Mouse (Mus musculus) cerebellum, adult 2 months (tissue): ENCODE data around the gene Tent4b. TPM values are rescaled to one million over a fixed set of nuclear protein-coding genes. Genes with fewer than 3 reads are reported as not detected.

Experiments
- DNase-seq, 2 experiments: peaks; one replicate each; pipeline ENCODE4 v3.0.0; 2021
- H3K27ac ChIP-seq: fragments of 200-500 bp; 2 replicates; pipeline ENCODE4 v1.5.1; 2012; ENCODE audit warnings: low read length, control low read depth, inconsistent platforms; ENCODE audit not compliant: insufficient read depth
- H3K27me3 ChIP-seq: fragments of 200-500 bp; 2 replicates; pipeline ENCODE4 v1.6.1; 2012; ENCODE audit warnings: inconsistent platforms, mild to moderate bottlenecking, low read length, moderate library complexity; ENCODE audit not compliant: control insufficient read depth, insufficient read depth
- H3K4me1 ChIP-seq: fragments of 200-500 bp; 2 replicates; pipeline ENCODE4 v1.6.1; 2011; ENCODE audit warnings: low read length; ENCODE audit not compliant: control insufficient read depth, insufficient read depth
- H3K4me3 ChIP-seq: fragments of 200-500 bp; replicated peaks from 2 replicates; pipeline ENCODE3; 2011; ENCODE audit warnings: mild to moderate bottlenecking, low read depth, low read length, control low read depth; ENCODE audit not compliant: insufficient read depth
- CTCF ChIP-seq: fragments of 200-500 bp; IDR thresholded peaks from 2 replicates; pipeline ENCODE4 v1.5.1; 2011; ENCODE audit warnings: low read depth, mild to moderate bottlenecking, control low read depth, low read length, moderate library complexity, borderline replicate concordance; ENCODE audit not compliant: insufficient read depth
- POLR2A ChIP-seq: fragments of 200-500 bp; IDR thresholded peaks from 2 replicates; pipeline ENCODE4 v1.6.1; 2011; ENCODE audit warnings: low read length, control low read depth, borderline replicate concordance; ENCODE audit not compliant: insufficient read depth
- WGBS: fragments of 180-500 bp; shearing (Covaris S2); methylation state at CpG from one replicate; pipeline ENCODE4 v1.1.7; 2018; 5-methylcytosine and 5-hydroxymethylcytosine counted together
- polyA plus RNA-seq: library from polyadenylated mRNA; depleted of rRNA; stranded (reverse); fragments of >200 nt; gene quantifications from 2 replicates; pipeline ENCODE4 v1.2.3, GENCODE M21; 2012

Gene Tent4b
- polyA plus RNA-seq, 1 experiment: 27.8 TPM

GRCm38 (mm10) chr8:88236666-88237065 is 37.7 kb downstream of the Tent4b start:
- DNase-seq: no peak
- H3K4me1 ChIP-seq: peaks cover 3% of the 10 kb centered on the region; the same call in 1 of the 2 replicates
- H3K4me3 ChIP-seq: no peak overlapping the region
- WGBS: 52% methylated on average over 2 of the region's 2 CpGs
- no peaks in the 10 kb centered on the region for H3K27me3 ChIP-seq
- no peak for TF ChIP-seq POLR2A
- no peak for TF ChIP-seq CTCF
- no peak overlapping the region for H3K27ac ChIP-seq

GRCm38 (mm10) chr8:88237606-88238005 is 38.6 kb downstream of the Tent4b start:
- no peak overlapping the region for H3K27ac ChIP-seq
- no peak for TF ChIP-seq POLR2A
- TF ChIP-seq CTCF: no peak
- WGBS: 57% methylated on average over 2 of the region's 2 CpGs

GRCm38 (mm10) chr8:88239277-88239676 is 40.3 kb downstream of the Tent4b start:
- TF ChIP-seq CTCF (no peak), POLR2A (no peak)
- 25% methylated on average over 5 of the region's 5 CpGs for WGBS
- Histone ChIP-seq H3K4me1 (peaks cover 3% of the 10 kb centered on the region; the same call in 1 of the 2 replicates), H3K27me3 (no peaks in the 10 kb centered on the region), H3K27ac (no peak overlapping the region), H3K4me3 (no peak overlapping the region)
- DNase-seq: peak; percentile 21 to 24

More at GRCm38 (mm10) chr8:88237606-88238005, 38.6 kb downstream of the Tent4b start:
- Histone ChIP-seq H3K4me1 (peaks cover 3% of the 10 kb centered on the region; the same call in 1 of the 2 replicates), H3K4me3 (no peak overlapping the region), H3K27me3 (no peaks in the 10 kb centered on the region)
- DNase-seq: no peak

- no peak for DNase-seq
- H3K4me3 ChIP-seq: no peak overlapping the region
- 84% methylated on average over 4 of the region's 4 CpGs for WGBS
- no peak overlapping the region for H3K27ac ChIP-seq
- H3K4me1 ChIP-seq: no peaks in the 10 kb centered on the region; the same call in 1 of the 2 replicates
- H3K27me3 ChIP-seq: no peaks in the 10 kb centered on the region
- TF ChIP-seq CTCF (no peak), POLR2A (no peak)
Measured at GRCm38 (mm10) chr8:88241871-88242270, 42.9 kb downstream of the Tent4b start.

- TF ChIP-seq CTCF: peak; percentile 91
- no peak for TF ChIP-seq POLR2A
- Histone ChIP-seq H3K27ac (no peak overlapping the region), H3K4me1 (no peaks in the 10 kb centered on the region), H3K4me3 (no peak overlapping the region), H3K27me3 (no peaks in the 10 kb centered on the region)
- DNase-seq: peak; percentile 62 to 67
- 78% methylated on average over 4 of the region's 4 CpGs for WGBS
Measured at GRCm38 (mm10) chr8:88244298-88244697, 45.3 kb downstream of the Tent4b start.

- TF ChIP-seq POLR2A: no peak
- peak; percentile 33; the same call in 1 of the 2 replicates for TF ChIP-seq CTCF
- WGBS: 77% methylated on average over 3 of the region's 3 CpGs
- Histone ChIP-seq H3K4me1 (no peaks in the 10 kb centered on the region; the same call in 1 of the 2 replicates), H3K27ac (no peak overlapping the region), H3K27me3 (no peaks in the 10 kb centered on the region), H3K4me3 (no peak overlapping the region)
- no peak for DNase-seq
Measured at GRCm38 (mm10) chr8:88252791-88253190, 53.8 kb downstream of the Tent4b start.

GRCm38 (mm10) chr8:88254957-88255356 is 55.9 kb downstream of the Tent4b start:
- no peak for DNase-seq
- H3K27ac ChIP-seq: no peak overlapping the region
- WGBS: 78% methylated on average over 7 of the region's 7 CpGs
- H3K4me3 ChIP-seq: no peak overlapping the region
- TF ChIP-seq CTCF (no peak), POLR2A (no peak)
- H3K4me1 ChIP-seq: no peaks in the 10 kb centered on the region
- no peaks in the 10 kb centered on the region for H3K27me3 ChIP-seq

- DNase-seq: no peak
- TF ChIP-seq POLR2A (no peak), CTCF (no peak)
- Histone ChIP-seq H3K27ac (no peak overlapping the region), H3K4me3 (no peak overlapping the region), H3K4me1 (no peaks in the 10 kb centered on the region), H3K27me3 (no peaks in the 10 kb centered on the region)
- 62% methylated on average over 6 of the region's 6 CpGs for WGBS
Measured at GRCm38 (mm10) chr8:88258024-88258423, 59.0 kb downstream of the Tent4b start.
